Mouse (Mus musculus): Measurements from ENCODE around the gene Taf11. TPM values are rescaled to one million over a fixed set of nuclear protein-coding genes. Genes with fewer than 3 reads are reported as not detected.

The Taf11 gene
- 48.9 and 59.4 TPM in 2 replicates for polyA plus RNA-seq (2012)

GRCm38 (mm10) chr17:27909622-27910500 lies at the start of gene Taf11:
TSS of gene Taf11 (minus strand) at chr17:27909844.

GRCm38 (mm10) chr17:27908888-27909621 lies 589 bp downstream of the Taf11 start, which contains the start of gene Anks1:
TSS of gene Anks1 (plus strand) at chr17:27909306.

GRCm38 (mm10) chr17:27856265-27856797 lies 53.3 kb downstream of the Taf11 start, which contains the start of gene Uhrf1bp1:
TSS of gene Uhrf1bp1 (plus strand) at chr17:27856441.

Other genes with a start within 250 kb of the Taf11 start
- 0.39 TPM in 1 of 2 replicates, not detected in the other for gene Spdef, start 180.9 kb downstream of the Taf11 start, polyA plus RNA-seq (2012)
- gene D17Wsu92e, start 89.2 kb downstream of the Taf11 start, polyA plus RNA-seq (2012): 56.1 and 64.2 TPM in 2 replicates
- 395 and 434 TPM in 2 replicates for gene Snrpc, start 71.7 kb downstream of the Taf11 start, polyA plus RNA-seq (2012)
- gene Uhrf1bp1, start 53.4 kb downstream of the Taf11 start, polyA plus RNA-seq (2012): 11.3 and 12.2 TPM in 2 replicates
- gene Anks1, start 538 bp downstream of the Taf11 start, polyA plus RNA-seq (2012): 85.1 and 98.0 TPM in 2 replicates
- gene Tcp11, start 170.8 kb upstream of the Taf11 start, polyA plus RNA-seq (2012): 3.2 and 5.9 TPM in 2 replicates
- gene Scube3, start 232.3 kb upstream of the Taf11 start, polyA plus RNA-seq (2012): 0.34 and 1.4 TPM in 2 replicates

Measured in megakaryocyte-erythroid progenitor cell, adult 5 weeks (primary cell).